Mouse (Mus musculus): ENCODE measurements around the gene Crybg2. TPM values are rescaled to one million over a fixed set of nuclear protein-coding genes. Genes with fewer than 3 reads are reported as not detected.

Crybg2 gene
- total and polyA plus RNA-seq, 3 experiments = 0.65 to 2.3 TPM; not detected in 1

DNA sequence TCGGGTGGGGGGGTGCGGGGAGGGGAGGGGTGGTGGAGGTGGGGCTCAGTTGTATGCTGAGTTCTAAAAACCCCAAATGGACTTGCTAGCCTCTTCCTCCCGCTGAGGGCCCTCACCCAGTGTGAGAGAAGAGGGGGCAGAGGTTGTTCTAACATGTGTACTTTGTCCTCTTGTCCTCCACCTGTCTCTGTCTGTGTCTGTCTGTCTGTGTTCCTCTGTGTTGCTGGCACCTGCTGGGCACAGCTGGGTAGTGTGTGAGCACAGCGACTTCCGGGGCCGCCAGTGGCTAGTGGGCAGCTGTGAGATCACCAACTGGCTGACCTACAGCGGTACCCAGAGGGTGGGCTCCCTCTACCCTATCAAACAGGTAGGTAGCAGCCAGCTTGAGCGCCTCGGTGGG, 28.4 kb downstream of the Crybg2 start:
- DNase-seq (ENCODE audit: low read depth, low spot score) = no peak
- H3K9ac ChIP-seq (ENCODE audit: control insufficient read depth, low read depth, low read length, poor library complexity, severe bottlenecking) = no peak overlapping the region
- no peak overlapping the region for H3K4me3 ChIP-seq (ENCODE audit: control insufficient read depth in 1 of 2, insufficient read depth in 1 of 2, low read depth in 2 of 2, low read length in 2 of 2)
- H3K27ac ChIP-seq (ENCODE audit: control insufficient read depth, low read depth, low read length) = no peak overlapping the region
- no peaks in the 10 kb centered on the region for H3K27me3 ChIP-seq (ENCODE audit: control insufficient read depth in 1 of 2, insufficient read depth in 2 of 2, low read length in 2 of 2)
- no peaks in the 10 kb centered on the region for H3K9me3 ChIP-seq (replicated peaks; ENCODE audit: insufficient read depth, low read length)
- no peak for TF ChIP-seq RCOR1 (IDR thresholded peaks at IDR 0.05; ENCODE audit: low read depth, low read length)
- no peak for TF ChIP-seq TBP (IDR thresholded peaks at IDR 0.05; ENCODE audit: low read depth, low read length)
- TF ChIP-seq JUND (IDR thresholded peaks at IDR 0.05; ENCODE audit: low read depth, low read length) = no peak
- no peaks in the 10 kb centered on the region for H3K36me3 ChIP-seq (ENCODE audit: control insufficient read depth in 1 of 2, insufficient read depth in 2 of 2, low read length in 2 of 2)
- H3K79me2 ChIP-seq (ENCODE audit: control insufficient read depth, insufficient read depth, low read length, poor library complexity) = no peaks in the 10 kb centered on the region
- H3K4me1 ChIP-seq (ENCODE audit: control insufficient read depth in 1 of 2, insufficient read depth in 2 of 2, low read length in 2 of 2) = peaks cover 0 to 5% of the 10 kb centered on the region in 2 experiments; a peak in 1 of 4 replicates

DNA sequence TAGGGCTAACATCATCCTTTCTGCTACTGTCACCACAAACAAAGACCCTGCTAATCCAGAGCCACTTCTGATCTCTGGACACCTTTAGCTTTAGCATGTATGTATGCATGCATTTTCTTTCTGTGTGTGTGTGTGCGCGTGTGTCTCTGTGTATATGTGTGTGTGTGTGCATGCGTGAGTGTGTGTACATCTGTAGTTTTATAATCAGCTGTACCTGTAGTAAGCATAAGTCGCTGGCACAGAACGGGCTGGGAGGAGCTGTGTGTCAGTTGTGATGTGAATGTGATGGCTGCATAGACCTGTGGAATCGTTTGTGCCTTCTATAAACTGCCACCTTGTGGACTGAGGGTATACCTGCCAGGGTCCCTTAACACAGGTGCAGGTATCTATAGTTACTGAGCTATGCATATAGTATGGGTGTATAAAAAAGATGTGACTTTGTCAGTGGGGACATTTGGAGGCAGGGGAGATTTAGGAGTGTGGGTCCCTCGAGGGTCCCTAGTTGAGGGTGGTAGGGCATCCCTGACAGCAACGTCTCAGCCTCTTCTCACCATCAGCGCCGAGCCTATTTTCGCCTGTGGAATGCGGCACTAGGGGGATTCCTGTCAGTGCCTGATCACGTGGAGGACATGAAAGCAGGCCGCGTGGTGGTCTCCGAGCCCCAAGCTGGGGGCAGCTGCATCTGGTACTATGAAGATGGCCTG, 30.1 kb downstream of the Crybg2 start:
- Histone ChIP-seq H3K4me1 (ENCODE audit: control insufficient read depth in 1 of 2, insufficient read depth in 2 of 2, low read length in 2 of 2) (peaks cover 6 to 11% of the 10 kb centered on the region in 2 experiments; a peak in 3 of 4 replicates), H3K4me3 (ENCODE audit: control insufficient read depth in 1 of 2, insufficient read depth in 1 of 2, low read depth in 2 of 2, low read length in 2 of 2) (no peak overlapping the region), H3K79me2 (ENCODE audit: control insufficient read depth, insufficient read depth, low read length, poor library complexity) (no peaks in the 10 kb centered on the region), H3K36me3 (ENCODE audit: control insufficient read depth in 1 of 2, insufficient read depth in 2 of 2, low read length in 2 of 2) (peaks cover 0 to 5% of the 10 kb centered on the region in 2 experiments; a peak in 1 of 4 replicates), H3K27me3 (ENCODE audit: control insufficient read depth in 1 of 2, insufficient read depth in 2 of 2, low read length in 2 of 2) (no peaks in the 10 kb centered on the region), H3K27ac (ENCODE audit: control insufficient read depth, low read depth, low read length) (no peak overlapping the region), H3K9ac (ENCODE audit: control insufficient read depth, low read depth, low read length, poor library complexity, severe bottlenecking) (no peak overlapping the region), H3K9me3 (replicated peaks; ENCODE audit: insufficient read depth, low read length) (no peaks in the 10 kb centered on the region)
- TF ChIP-seq CTCF (IDR thresholded peaks at IDR 0.05 in 2 of 3, conservative IDR thresholded peaks at IDR 0.05 in 1 of 3; ENCODE audit: control insufficient read depth in 1 of 3, insufficient read depth in 1 of 3, low read depth in 2 of 3, low read length in 3 of 3, poor library complexity in 1 of 3, severe bottlenecking in 1 of 3) = peak in 1 of 3 experiments; percentile 20; a peak in 2 of 6 replicates
- TF ChIP-seq JUND (IDR thresholded peaks at IDR 0.05; ENCODE audit: low read depth, low read length) = no peak
- TF ChIP-seq KAT2A (conservative IDR thresholded peaks at IDR 0.05; ENCODE audit: low read depth, low read length) = no peak
- TF ChIP-seq ZC3H11A (IDR thresholded peaks at IDR 0.05; ENCODE audit: low read depth, low read length) = no peak
- no peak for DNase-seq (ENCODE audit: low read depth, low spot score)

DNA sequence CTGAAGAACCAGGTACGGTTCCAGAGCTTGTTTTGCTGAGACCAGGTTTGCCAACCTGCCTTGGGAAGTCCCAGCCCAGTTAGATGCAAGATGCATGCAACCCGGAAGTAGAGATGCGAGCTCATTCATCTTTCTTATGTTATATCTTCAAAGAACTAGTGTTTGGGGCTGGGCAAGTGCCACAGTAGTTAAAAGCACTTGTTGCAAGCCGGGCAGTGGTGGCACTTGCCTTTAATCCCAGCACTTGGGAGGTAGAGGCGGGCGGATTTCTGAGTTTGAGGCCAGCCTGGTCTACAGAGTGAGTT, 30.6 kb downstream of the Crybg2 start:
- DNase-seq (ENCODE audit: low read depth, low spot score) = no peak
- H3K9ac ChIP-seq (ENCODE audit: control insufficient read depth, low read depth, low read length, poor library complexity, severe bottlenecking) = no peak overlapping the region
- H3K79me2 ChIP-seq (ENCODE audit: control insufficient read depth, insufficient read depth, low read length, poor library complexity) = no peaks in the 10 kb centered on the region
- peaks cover 6 to 11% of the 10 kb centered on the region in 2 experiments; a peak in 3 of 4 replicates for H3K4me1 ChIP-seq (ENCODE audit: control insufficient read depth in 1 of 2, insufficient read depth in 2 of 2, low read length in 2 of 2)
- no peaks in the 10 kb centered on the region for H3K27me3 ChIP-seq (ENCODE audit: control insufficient read depth in 1 of 2, insufficient read depth in 2 of 2, low read length in 2 of 2)
- no peak overlapping the region for H3K27ac ChIP-seq (ENCODE audit: control insufficient read depth, low read depth, low read length)
- peaks cover 0 to 5% of the 10 kb centered on the region in 2 experiments; a peak in 1 of 4 replicates for H3K36me3 ChIP-seq (ENCODE audit: control insufficient read depth in 1 of 2, insufficient read depth in 2 of 2, low read length in 2 of 2)
- H3K4me3 ChIP-seq (ENCODE audit: control insufficient read depth in 1 of 2, insufficient read depth in 1 of 2, low read depth in 2 of 2, low read length in 2 of 2) = no peak overlapping the region
- TF ChIP-seq RAD21 (IDR thresholded peaks at IDR 0.05; ENCODE audit: low read depth, low read length) (no peak), JUND (IDR thresholded peaks at IDR 0.05; ENCODE audit: low read depth, low read length) (no peak), TCF12 (IDR thresholded peaks at IDR 0.05; ENCODE audit: low read depth, low read length) (no peak), HCFC1 (IDR thresholded peaks at IDR 0.05; ENCODE audit: low read depth, low read length) (no peak), TAL1 (IDR thresholded peaks at IDR 0.05; ENCODE audit: low read length) (no peak), BHLHE40 (IDR thresholded peaks at IDR 0.05; ENCODE audit: borderline replicate concordance, low read depth, low read length) (no peak), ELF1 (IDR thresholded peaks at IDR 0.05; ENCODE audit: low read depth, low read length) (no peak), CHD1 (IDR thresholded peaks at IDR 0.05; ENCODE audit: low read depth, low read length) (no peak), POLR2AphosphoS5 (IDR thresholded peaks at IDR 0.05; ENCODE audit: borderline replicate concordance, low read depth, low read length) (no peak), MEF2A (IDR thresholded peaks at IDR 0.05; ENCODE audit: extremely low read depth, insufficient replicate concordance, low read depth, low read length, poor library complexity, severe bottlenecking) (no peak), MYC (IDR thresholded peaks at IDR 0.05; ENCODE audit: low read depth, low read length) (no peak), NELFE (IDR thresholded peaks at IDR 0.05; ENCODE audit: low read depth, low read length) (no peak), SMC3 (IDR thresholded peaks at IDR 0.05; ENCODE audit: low read depth, low read length) (no peak)
- H3K9me3 ChIP-seq (replicated peaks; ENCODE audit: insufficient read depth, low read length) = no peaks in the 10 kb centered on the region

All from MEL (cell line).